Comparison of ENCODE assay signal across 15 mouse cellular contexts in the genomic region with DNA sequence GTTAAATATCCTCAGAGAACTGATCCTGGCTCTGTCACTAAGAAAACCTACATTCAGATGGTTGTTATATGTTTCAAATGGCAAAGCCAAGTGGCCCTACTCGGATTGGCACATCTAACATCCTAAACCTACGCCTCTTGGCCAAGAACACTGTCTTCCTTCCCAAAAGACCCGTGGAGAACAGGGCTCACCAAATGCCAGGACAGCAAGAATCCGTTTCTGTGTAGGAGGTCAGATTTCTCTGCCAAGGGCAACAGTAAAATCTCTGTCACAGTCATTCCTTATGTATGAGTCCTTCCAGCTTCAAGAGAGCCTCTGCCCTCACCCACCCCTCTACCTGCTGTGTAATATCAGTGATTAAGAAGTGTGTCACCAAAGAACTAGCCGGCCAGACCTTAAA. TPM values are rescaled to one million over a fixed set of nuclear protein-coding genes. Genes with fewer than 3 reads are reported as not detected.
DNase-seq lines count a peak whose midpoint lies in the region; TF ChIP-seq lines count a peak whose summit lies in the region.
"Had no signal": no experiment of that assay in that cellular context is flagged by ENCODE, and none has a peak within 500 bp of the region (broad histone marks: within the 10 kb centered on the region; RNA-seq: fewer than 3 reads in every experiment).

No protein-coding gene starts in this region.

- no peak for TF ChIP-seq CTCF in C2C12 (IDR thresholded peaks at IDR 0.05; ENCODE audit: control insufficient read depth, insufficient read depth, insufficient read length)
- no peak for TF ChIP-seq CTCF in cerebellum, adult 2 months (IDR thresholded peaks at IDR 0.05; ENCODE audit: borderline replicate concordance, insufficient read depth, low read depth, low read length)

- DNase-seq in 3134 (ENCODE audit: extremely low read depth, insufficient read length, low spot score): peak; percentile 59
- DNase-seq in cerebellum, adult 2 months: peak; percentile 31 to 64
- DNase-seq in fat pad, adult 2 months (ENCODE audit: extremely low read depth, low read depth, low spot score): peak; percentile 93
- DNase-seq in frontal cortex, postnatal 36 days (ENCODE audit: low spot score in 2 of 2): no peak
- no peak for DNase-seq in liver
- DNase-seq in yolk sac, embryonic 10.5 days (ENCODE audit: low spot score): no peak
- DNase-seq: heart, adult 2 months; lung, adult 2 months; lung, postnatal 36 days had no signal

- H3K4me1 ChIP-seq in cerebellum, adult 2 months (ENCODE audit: control insufficient read depth, insufficient read depth, low read length): peaks cover 15% of the 10 kb centered on the region
- H3K4me1 ChIP-seq: heart, embryonic 15.5 days; hindbrain, embryonic 10.5 days; intestine, embryonic 15.5 days; neural tube, embryonic 15.5 days had no signal

- H3K36me3 ChIP-seq in C2C12 (ENCODE audit: control insufficient read depth, insufficient read depth): no peaks in the 10 kb centered on the region
- H3K36me3 ChIP-seq: heart, embryonic 15.5 days; hindbrain, embryonic 10.5 days; intestine, embryonic 15.5 days; kidney, embryonic 15.5 days; neural tube, embryonic 15.5 days had no signal

- TF ChIP-seq POLR2A in cerebellum, adult 2 months (IDR thresholded peaks at IDR 0.05; ENCODE audit: borderline replicate concordance, insufficient read depth, low read length): no peak

- H3K27me3 ChIP-seq in C2C12 (ENCODE audit: control insufficient read depth, insufficient read depth, insufficient read length): no peaks in the 10 kb centered on the region
- H3K27me3 ChIP-seq in cerebellum, adult 2 months (ENCODE audit: control insufficient read depth, insufficient read depth, low read length): no peaks in the 10 kb centered on the region
- H3K27me3 ChIP-seq: heart, embryonic 15.5 days; intestine, embryonic 15.5 days; kidney, embryonic 15.5 days; neural tube, embryonic 15.5 days had no signal

- H3ac ChIP-seq in C2C12 (ENCODE audit: control insufficient read depth, insufficient read length, low read depth): no peak overlapping the region

- no peaks in the 10 kb centered on the region for H3K79me2 ChIP-seq in C2C12 (ENCODE audit: control insufficient read depth, insufficient read depth)

- H3K79me3 ChIP-seq in C2C12 (ENCODE audit: low read depth): no peaks in the 10 kb centered on the region

- no peak overlapping the region for H3K4me3 ChIP-seq in C2C12 (ENCODE audit: insufficient read depth, poor library complexity, severe bottlenecking)
- H3K4me3 ChIP-seq in cerebellum, adult 2 months (replicated peaks; ENCODE audit: insufficient read depth, low read depth, low read length): no peak overlapping the region
- H3K4me3 ChIP-seq: heart, adult 2 months; heart, embryonic 15.5 days; hindbrain, embryonic 10.5 days; intestine, embryonic 15.5 days; kidney, embryonic 15.5 days; neural tube, embryonic 15.5 days had no signal

- 9% methylated on average over 5 of the region's 5 CpGs for WGBS in cerebellum, adult 2 months

- no peak overlapping the region for H3K27ac ChIP-seq in cerebellum, adult 2 months (ENCODE audit: insufficient read depth, low read length)
- H3K27ac ChIP-seq: heart, adult 2 months; heart, embryonic 15.5 days; hindbrain, embryonic 10.5 days; intestine, embryonic 15.5 days; kidney, embryonic 15.5 days; neural tube, embryonic 15.5 days had no signal

TF ChIP-seq in C2C12, 6 proteins besides CTCF, POLR2A, EP300 and RAD21:
- TF ChIP-seq FOSL1 (IDR thresholded peaks at IDR 0.05; ENCODE audit: insufficient read depth, low read length, poor library complexity, severe bottlenecking) (peak; percentile 2), MYOG (IDR thresholded peaks at IDR 0.05; ENCODE audit: control insufficient read depth, extremely low read depth, insufficient read length) (no peak)

RNA-seq across cellular contexts. Expression of a gene that starts 44.3 kb away (rescaled TPM):
- 10.5 TPM for polyA plus RNA-seq in C2C12 (2012; fragmentation: generic; extraction: Trizol)
- polyA plus RNA-seq in cerebellum, adult 2 months (2012; rRNA removed): 10.0 and 11.8 TPM in 2 replicates

RNA-seq across cellular contexts. Expression of a gene that starts 45.4 kb away (rescaled TPM):
- 3.6 TPM for polyA plus RNA-seq in C2C12 (2012; fragmentation: generic; extraction: Trizol)
- 1.5 and 1.8 TPM in 2 replicates for polyA plus RNA-seq in cerebellum, adult 2 months (2012; rRNA removed)

Comparison
In these comparisons a context has a peak if more than half of its experiments do, and no peak if none do; other contexts are left out.
1. DNase-seq: peak in 3134 (single experiment), cerebellum, adult 2 months (2 of 2) and fat pad, adult 2 months (single experiment); none in frontal cortex, postnatal 36 days (0 of 2), liver (single experiment) and yolk sac, embryonic 10.5 days (single experiment).